Mouse (Mus musculus) lung, embryonic 14.5 days (tissue): ENCODE data around the gene Akap9. TPM values are rescaled to one million over a fixed set of nuclear protein-coding genes. Genes with fewer than 3 reads are reported as not detected.

Source experiments
- ATAC-seq: fragments of 200-750 bp; cut with Nextera tagmentation; 2 replicates; pipeline ENCODE4 v1.8.0; 2017; ENCODE audit warnings: mild to moderate bottlenecking, moderate TSS enrichment, moderate library complexity; ENCODE audit not compliant: insufficient read depth
- DNase-seq: peaks from one replicate; pipeline ENCODE4 v3.0.0-alpha.2; 2015
- H3K27ac ChIP-seq: fragments of 300-500 bp; sonication (generic); 2 replicates; pipeline ENCODE4 v1.5.1; 2014; ENCODE audit warnings: low read depth, mild to moderate bottlenecking, moderate library complexity
- H3K27me3 ChIP-seq: fragments of 300-500 bp; sonication (generic); 2 replicates; pipeline ENCODE4 v1.6.1; 2014; ENCODE audit warnings: low read length, control low read depth; ENCODE audit not compliant: insufficient read depth
- H3K36me3 ChIP-seq: fragments of 300-500 bp; sonication (generic); 2 replicates; pipeline ENCODE4 v1.6.1; 2014; ENCODE audit warnings: control low read depth; ENCODE audit not compliant: insufficient read depth
- H3K4me1 ChIP-seq: fragments of 300-500 bp; sonication (generic); 2 replicates; pipeline ENCODE4 v1.6.1; 2014; ENCODE audit warnings: antibody characterized with exemption, control low read depth; ENCODE audit not compliant: insufficient read depth
- H3K4me2 ChIP-seq: fragments of 300-500 bp; sonication (generic); 2 replicates; pipeline ENCODE4 v1.6.1; 2014; ENCODE audit warnings: mild to moderate bottlenecking
- H3K4me3 ChIP-seq: fragments of 300-500 bp; sonication (generic); 2 replicates; pipeline ENCODE4 v1.5.1; 2014; ENCODE audit warnings: low read depth, low read length
- H3K9ac ChIP-seq: fragments of 300-500 bp; sonication (generic); 2 replicates; pipeline ENCODE4 v1.6.1; 2014
- H3K9me3 ChIP-seq: fragments of 300-500 bp; sonication (generic); 2 replicates; pipeline ENCODE4 v1.6.1; 2016; ENCODE audit warnings: low read depth, low read length, control low read depth
- CTCF ChIP-seq: IDR thresholded peaks from 2 replicates; pipeline ENCODE4 v1.5.1; 2016; ENCODE audit warnings: antibody characterized with exemption, low read depth
- WGBS: fragments of 180-500 bp; shearing (Covaris S2); extraction: QIAGEN DNeasy Blood & Tissue Kit; methylation state at CpG from one replicate; pipeline ENCODE4 v1.1.7; 2014; 5-methylcytosine and 5-hydroxymethylcytosine counted together
- polyA plus RNA-seq: library from polyadenylated mRNA; unstranded; fragments of >200 nt; fragmentation: Nextera tagmentation; extraction: Ambion mirVana; gene quantifications from 2 replicates; pipeline ENCODE4 v1.2.1, GENCODE M21; 2014

The Akap9 gene
- polyA plus RNA-seq, 1 experiment from 2014 or later = 94.5 TPM

GRCm38 (mm10) chr5:4039351-4039750 is 111.5 kb downstream of the Akap9 start:
- Histone ChIP-seq H3K4me1 (no peaks in the 10 kb centered on the region), H3K4me2 (no peak overlapping the region), H3K9ac (no peak overlapping the region), H3K36me3 (peaks cover 60% of the 10 kb centered on the region), H3K4me3 (no peak overlapping the region), H3K9me3 (no peaks in the 10 kb centered on the region), H3K27ac (no peak overlapping the region), H3K27me3 (no peaks in the 10 kb centered on the region)
- ATAC-seq = no peak
- WGBS = 87% methylated on average over 8 of the region's 8 CpGs
- no peak for DNase-seq
- TF ChIP-seq CTCF = no peak

DNA sequence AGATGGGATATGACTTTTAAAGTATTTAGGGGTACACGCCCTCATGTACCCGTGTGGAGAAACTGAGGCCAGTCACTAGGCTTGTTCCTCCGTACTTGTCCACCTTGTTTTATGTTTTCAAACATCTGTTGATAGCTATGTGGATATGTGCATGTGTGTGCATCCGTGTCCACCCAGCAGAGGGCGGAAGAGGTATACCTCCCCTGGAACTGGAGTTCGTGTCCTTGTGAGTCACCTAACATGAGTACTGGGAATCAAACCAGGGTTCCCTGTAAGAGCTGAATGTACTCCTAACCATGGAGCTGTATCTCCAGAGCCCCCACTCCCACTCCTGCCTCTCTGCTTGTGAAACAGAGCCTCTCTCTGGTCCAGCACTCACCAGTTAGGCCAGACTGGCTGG is 112.5 kb downstream of the Akap9 start:
- 89% methylated on average over 6 of the region's 6 CpGs for WGBS
- H3K36me3 ChIP-seq = peaks cover 64% of the 10 kb centered on the region
- TF ChIP-seq CTCF = peak; percentile 33; the same call in 1 of the 2 replicates
- no peaks in the 10 kb centered on the region for H3K9me3 ChIP-seq
- H3K27me3 ChIP-seq = no peaks in the 10 kb centered on the region
- DNase-seq (peak; percentile 17), ATAC-seq (no peak)
- H3K4me1 ChIP-seq = no peaks in the 10 kb centered on the region
- H3K27ac ChIP-seq = no peak overlapping the region
- H3K4me2 ChIP-seq = no peak overlapping the region
- no peak overlapping the region for H3K4me3 ChIP-seq
- H3K9ac ChIP-seq = no peak overlapping the region

DNA sequence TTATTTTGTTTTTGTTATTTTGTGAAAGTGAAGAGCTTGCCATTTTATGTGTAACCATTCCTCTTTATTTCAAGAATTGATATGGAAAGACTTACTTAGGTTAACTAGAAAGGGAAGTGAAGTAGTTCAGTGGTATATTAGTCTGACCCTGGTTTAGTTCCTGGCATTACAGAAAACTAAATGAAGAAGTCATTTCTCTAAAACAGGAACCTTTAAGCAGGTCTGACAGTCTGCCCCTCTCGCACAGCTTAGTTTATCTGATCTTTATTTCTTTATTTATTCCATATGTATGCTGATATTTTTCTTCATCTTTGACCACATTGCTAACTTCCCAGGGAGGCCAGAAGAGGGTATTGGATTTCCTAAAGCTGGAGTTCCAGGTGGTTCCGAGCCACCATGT is 113.1 kb downstream of the Akap9 start:
- Histone ChIP-seq H3K9ac (no peak overlapping the region), H3K4me3 (no peak overlapping the region), H3K4me2 (no peak overlapping the region), H3K27me3 (no peaks in the 10 kb centered on the region), H3K36me3 (peaks cover 62% of the 10 kb centered on the region), H3K9me3 (no peaks in the 10 kb centered on the region), H3K4me1 (no peaks in the 10 kb centered on the region), H3K27ac (no peak overlapping the region)
- TF ChIP-seq CTCF = no peak
- DNase-seq (no peak), ATAC-seq (no peak)
- 88% methylated on average over 2 of the region's 2 CpGs for WGBS

- no peak overlapping the region for H3K4me2 ChIP-seq
- H3K9me3 ChIP-seq = no peaks in the 10 kb centered on the region
- no peaks in the 10 kb centered on the region for H3K4me1 ChIP-seq
- H3K36me3 ChIP-seq = peaks cover 69% of the 10 kb centered on the region
- 90% methylated on average over 8 of the region's 8 CpGs for WGBS
- no peak overlapping the region for H3K27ac ChIP-seq
- H3K9ac ChIP-seq = no peak overlapping the region
- no peak overlapping the region for H3K4me3 ChIP-seq
- no peak for ATAC-seq
- no peak for TF ChIP-seq CTCF
- DNase-seq = no peak
- H3K27me3 ChIP-seq = no peaks in the 10 kb centered on the region
Measured at GRCm38 (mm10) chr5:4060313-4060712, 132.5 kb downstream of the Akap9 start.

DNA sequence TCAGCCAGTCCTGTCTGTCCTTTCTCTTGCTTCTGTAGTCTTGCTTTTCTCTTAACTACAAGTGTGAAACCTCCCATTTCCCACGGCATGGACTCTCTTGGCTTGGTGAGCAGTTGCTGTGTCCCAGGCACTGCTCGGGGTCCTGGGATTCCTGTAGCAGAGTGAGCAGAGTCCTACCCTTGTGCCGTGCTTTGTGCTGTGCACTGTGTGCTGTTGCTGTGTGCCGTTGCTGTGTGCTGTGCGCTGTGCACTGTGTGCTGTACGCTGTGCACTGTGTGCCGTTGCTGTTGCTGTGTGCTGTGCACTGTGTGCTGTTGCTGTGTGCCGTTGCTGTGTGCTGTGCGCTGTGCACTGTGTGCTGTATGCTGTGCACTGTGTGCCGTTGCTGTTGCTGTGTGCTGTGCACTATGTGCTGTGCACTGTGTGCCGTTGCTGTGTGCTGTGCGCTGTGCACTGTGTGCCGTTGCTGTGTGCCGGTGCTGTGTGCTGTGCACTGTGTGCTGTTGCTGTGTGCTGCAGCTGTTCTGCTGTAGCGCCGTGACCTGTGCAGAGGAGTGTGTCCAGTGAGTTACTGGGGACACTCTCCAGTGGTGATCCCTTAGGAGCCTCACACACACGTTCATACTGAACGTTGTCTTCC is 138.7 kb downstream of the Akap9 start:
- peaks cover 61% of the 10 kb centered on the region for H3K36me3 ChIP-seq

DNA sequence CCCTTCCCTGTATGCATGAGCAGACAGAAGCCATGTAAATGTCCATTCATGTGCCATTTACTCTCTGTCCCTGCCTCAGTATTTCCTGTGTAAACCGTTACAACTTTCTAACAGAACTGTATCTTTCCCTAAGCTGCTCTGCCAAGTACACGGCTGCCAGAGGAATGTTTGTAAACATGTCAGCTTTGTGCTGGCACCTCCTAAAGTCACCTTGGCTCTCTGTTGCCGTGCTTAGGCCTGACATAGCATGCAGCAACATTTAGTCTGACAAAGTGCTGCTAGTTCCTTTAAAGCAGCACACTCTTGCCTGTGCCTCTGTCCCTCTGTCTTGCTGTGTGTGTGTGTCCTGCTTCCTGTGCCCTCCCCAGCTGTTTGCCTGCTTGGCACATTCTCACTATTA is 139.3 kb downstream of the Akap9 start:
- Histone ChIP-seq H3K4me2 (no peak overlapping the region), H3K9me3 (no peaks in the 10 kb centered on the region), H3K9ac (no peak overlapping the region), H3K4me1 (no peaks in the 10 kb centered on the region), H3K36me3 (peaks cover 62% of the 10 kb centered on the region), H3K4me3 (no peak overlapping the region), H3K27me3 (no peaks in the 10 kb centered on the region), H3K27ac (no peak overlapping the region)
- peak; percentile 47; the same call in 1 of the 2 replicates for ATAC-seq
- no peak for TF ChIP-seq CTCF
- WGBS = 40% methylated on average over 3 of the region's 3 CpGs
- peak; percentile 51 for DNase-seq

More for the DNA sequence above, 138.7 kb downstream of the Akap9 start:
- Histone ChIP-seq H3K4me2 (no peak overlapping the region), H3K4me1 (no peaks in the 10 kb centered on the region), H3K4me3 (no peak overlapping the region), H3K9me3 (no peaks in the 10 kb centered on the region), H3K27ac (no peak overlapping the region), H3K9ac (no peak overlapping the region), H3K27me3 (no peaks in the 10 kb centered on the region)
- no peak for DNase-seq
- 82% methylated on average over 18 of the region's 18 CpGs for WGBS
- TF ChIP-seq CTCF = no peak
- ATAC-seq = peak; percentile 58; the same call in 1 of the 2 replicates

GRCm38 (mm10) chr5:4079086-4079485 is 151.2 kb downstream of the Akap9 start:
- peaks cover 64% of the 10 kb centered on the region for H3K36me3 ChIP-seq
- no peak for TF ChIP-seq CTCF
- DNase-seq = no peak

More at GRCm38 (mm10) chr5:4079086-4079485, 151.2 kb downstream of the Akap9 start:
- H3K9me3 ChIP-seq = no peaks in the 10 kb centered on the region
- ATAC-seq = no peak
- no peaks in the 10 kb centered on the region for H3K27me3 ChIP-seq
- H3K27ac ChIP-seq = no peak overlapping the region
- H3K4me2 ChIP-seq = no peak overlapping the region
- H3K4me3 ChIP-seq = no peak overlapping the region
- WGBS = 85% methylated on average over 3 of the region's 3 CpGs
- H3K9ac ChIP-seq = no peak overlapping the region
- no peaks in the 10 kb centered on the region for H3K4me1 ChIP-seq
